Mouse (Mus musculus) right cerebral cortex, adult 18-20 months (tissue): ENCODE measurements around the gene Dlec1.

Experiments used
- DNase-seq: peaks from one replicate; pipeline ENCODE4 v3.0.0; 2022; ENCODE audit warnings: mixed read lengths

The Dlec1 gene

GRCm38 (mm10) chr9:119144696-119145095 is 42.4 kb downstream of the Dlec1 start:
- no peak for DNase-seq

- no peak for DNase-seq
Observed at GRCm38 (mm10) chr9:119145137-119145536, 42.9 kb downstream of the Dlec1 start.

- no peak for DNase-seq
Observed at GRCm38 (mm10) chr9:119145638-119146037, 43.4 kb downstream of the Dlec1 start.

GRCm38 (mm10) chr9:119146098-119146770 is 44.0 kb downstream of the Dlec1 start:
- no peak for DNase-seq

- no peak for DNase-seq
Observed at GRCm38 (mm10) chr9:119149601-119150000, 47.3 kb downstream of the Dlec1 start.

- no peak for DNase-seq
Observed at GRCm38 (mm10) chr9:119151751-119152150, 49.5 kb downstream of the Dlec1 start.

GRCm38 (mm10) chr9:119155416-119155815 is 53.1 kb downstream of the Dlec1 start:
- DNase-seq: no peak

GRCm38 (mm10) chr9:119155826-119156225 is 53.5 kb downstream of the Dlec1 start:
- DNase-seq: no peak

GRCm38 (mm10) chr9:119156278-119157201 is 54.3 kb downstream of the Dlec1 start, which contains the start of gene Acaa1b:
Acaa1b (minus strand) TSS chr9:119157093.
- DNase-seq: peak; percentile 58

- no peak for DNase-seq
Observed at GRCm38 (mm10) chr9:119158861-119159260, 56.6 kb downstream of the Dlec1 start, which contains the start of gene Gm47289. Gm47289 (plus strand) TSS chr9:119159161.

- DNase-seq: no peak
Observed at GRCm38 (mm10) chr9:119160689-119161088, 58.4 kb downstream of the Dlec1 start.

- DNase-seq: no peak
Observed at GRCm38 (mm10) chr9:119164743-119165142, 62.5 kb downstream of the Dlec1 start.

GRCm38 (mm10) chr9:119165548-119165947 is 63.3 kb downstream of the Dlec1 start:
- DNase-seq: no peak

- DNase-seq: no peak
Observed at GRCm38 (mm10) chr9:119167608-119168007, 65.3 kb downstream of the Dlec1 start.

- DNase-seq: no peak
Observed at GRCm38 (mm10) chr9:119179292-119179691, 77.0 kb downstream of the Dlec1 start.

- no peak for DNase-seq
Observed at GRCm38 (mm10) chr9:119181241-119181728, 79.0 kb downstream of the Dlec1 start.

GRCm38 (mm10) chr9:119192202-119192990 is 90.1 kb downstream of the Dlec1 start:
- peak; percentile 18 for DNase-seq
